Mouse (Mus musculus) neural tube, embryonic 10.5 days (tissue): Measurements from ENCODE around the gene Iqschfp.

ENCODE experiments used
- DNase-seq: peaks from one replicate; pipeline ENCODE4 v3.0.0-alpha.2; 2017; ENCODE audit warnings: low spot score; ENCODE audit errors: extremely low spot score

The Iqschfp gene

DNA sequence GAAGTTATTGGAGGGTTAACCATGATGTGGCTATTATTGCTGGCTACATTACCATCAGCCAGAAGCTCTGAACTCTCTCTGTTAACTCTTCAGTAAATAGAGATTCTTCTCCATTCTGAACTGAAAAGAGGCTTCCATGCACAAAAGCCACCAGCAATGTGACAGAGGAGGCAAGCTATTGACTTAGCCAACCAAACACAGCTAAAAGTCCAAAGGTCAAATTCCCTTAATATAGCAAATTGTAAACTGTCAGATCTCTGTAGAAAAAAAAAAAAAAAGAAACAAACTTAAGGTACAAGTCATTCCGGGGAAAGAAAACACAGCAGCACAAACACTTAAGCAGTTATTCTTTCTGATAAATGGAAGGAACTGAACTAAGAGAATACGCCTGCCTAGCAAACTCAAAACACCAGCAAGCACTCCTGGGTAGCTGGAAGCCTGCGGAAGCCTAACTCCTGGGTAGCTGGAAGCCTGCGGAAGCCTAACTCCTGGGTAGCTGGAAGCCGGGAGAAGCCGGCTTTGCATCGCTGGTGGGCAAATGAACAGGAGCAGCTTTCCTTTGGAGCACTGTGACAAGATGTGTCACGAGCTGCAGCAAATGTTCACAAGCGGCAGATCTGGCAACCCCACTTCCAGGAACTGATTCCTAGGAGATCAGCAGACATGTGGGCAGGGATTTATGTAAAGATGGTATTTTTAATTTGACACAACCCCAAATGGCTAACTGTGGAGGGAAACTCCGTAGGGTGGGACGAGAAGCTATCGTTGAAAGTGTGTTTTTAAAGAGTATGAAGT is 701.2 kb downstream of the Iqschfp start:
- DNase-seq, result no peak

DNA sequence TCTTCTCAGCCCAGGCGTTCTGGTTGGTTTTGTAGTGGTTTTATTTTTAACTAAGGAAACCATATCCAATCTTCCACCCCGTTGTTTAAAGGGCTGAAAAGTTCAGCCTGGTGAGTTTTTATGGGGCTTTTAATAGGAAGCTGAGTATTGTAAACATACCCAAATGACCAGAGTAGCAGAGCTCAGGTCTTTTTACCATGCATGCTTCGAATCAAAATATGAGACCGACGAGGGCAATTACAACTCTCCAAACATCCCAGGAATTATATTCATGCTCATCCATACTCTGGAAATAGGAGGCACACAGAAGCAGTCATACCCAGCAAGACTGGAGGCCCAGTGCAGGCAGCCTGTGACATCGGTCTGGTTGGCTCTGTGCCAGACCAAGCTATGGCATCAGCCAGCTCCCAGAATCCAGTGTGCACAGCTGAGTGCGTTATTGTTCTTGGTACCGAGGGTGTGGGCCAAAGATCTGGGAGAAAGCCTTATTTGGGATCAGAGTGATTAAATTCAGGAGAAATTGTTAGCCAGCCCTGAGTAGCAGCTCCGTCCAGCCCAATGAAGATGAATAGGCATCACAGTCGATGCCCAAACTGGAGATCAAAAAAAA is 703.4 kb downstream of the Iqschfp start:
- no peak for DNase-seq

DNA sequence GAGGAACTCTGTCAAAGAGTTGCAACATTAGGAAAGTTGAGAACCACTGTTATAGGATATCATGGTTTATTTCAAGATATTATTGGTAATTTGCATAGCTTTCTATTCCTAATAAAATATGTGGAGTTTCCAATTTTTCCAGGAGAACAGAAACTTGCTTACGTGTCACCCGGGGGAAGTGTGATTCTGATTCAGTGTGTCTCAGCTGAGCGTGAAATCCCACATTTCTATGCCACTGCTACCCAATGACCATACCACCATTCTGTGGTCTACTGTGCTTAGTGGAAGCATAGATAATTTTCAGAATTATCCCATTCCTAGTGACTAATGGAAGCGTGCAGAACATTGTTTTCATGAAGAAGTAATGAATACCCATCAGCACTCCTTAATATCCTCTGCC is 704.9 kb downstream of the Iqschfp start:
- DNase-seq, result no peak

DNA sequence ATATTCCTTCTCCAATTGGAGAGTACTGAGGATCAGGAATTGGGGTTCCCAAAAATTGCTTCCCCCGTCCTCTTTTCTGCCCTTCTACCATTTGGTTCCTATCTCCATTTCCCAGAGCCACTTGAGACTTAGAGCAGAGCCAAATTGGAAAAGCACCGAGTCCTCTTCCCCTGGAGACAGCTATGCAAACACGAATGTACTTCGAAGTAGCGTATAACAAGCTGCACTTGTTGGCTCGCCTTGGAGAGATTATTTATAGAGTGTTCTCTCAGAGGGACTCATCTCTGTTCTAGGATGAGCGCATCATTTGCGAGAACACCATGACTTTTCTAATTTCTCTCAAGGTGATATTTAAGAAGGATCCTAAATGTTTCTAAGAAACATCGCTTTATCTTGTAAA is 710.9 kb downstream of the Iqschfp start:
- no peak for DNase-seq

DNA sequence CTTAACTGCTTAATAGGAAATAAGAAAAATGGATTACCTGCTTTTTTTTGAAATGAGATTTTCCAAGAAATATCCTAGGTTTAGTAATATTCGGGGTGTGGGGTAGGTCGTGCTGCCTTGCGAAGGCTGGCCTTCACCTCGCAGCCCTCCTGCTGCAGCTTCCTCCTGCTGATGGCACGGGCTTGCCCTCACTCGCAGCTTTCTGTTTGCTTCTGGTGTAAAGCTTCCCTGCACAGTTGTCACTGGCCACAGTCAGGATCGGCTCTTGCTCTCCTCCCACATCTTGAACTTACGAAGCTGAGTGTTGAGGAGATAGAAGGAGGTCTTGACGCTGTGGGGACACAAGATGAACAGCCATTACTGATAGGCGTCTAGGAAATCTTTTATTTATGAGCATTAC is 712.4 kb downstream of the Iqschfp start:
- DNase-seq, result no peak

DNA sequence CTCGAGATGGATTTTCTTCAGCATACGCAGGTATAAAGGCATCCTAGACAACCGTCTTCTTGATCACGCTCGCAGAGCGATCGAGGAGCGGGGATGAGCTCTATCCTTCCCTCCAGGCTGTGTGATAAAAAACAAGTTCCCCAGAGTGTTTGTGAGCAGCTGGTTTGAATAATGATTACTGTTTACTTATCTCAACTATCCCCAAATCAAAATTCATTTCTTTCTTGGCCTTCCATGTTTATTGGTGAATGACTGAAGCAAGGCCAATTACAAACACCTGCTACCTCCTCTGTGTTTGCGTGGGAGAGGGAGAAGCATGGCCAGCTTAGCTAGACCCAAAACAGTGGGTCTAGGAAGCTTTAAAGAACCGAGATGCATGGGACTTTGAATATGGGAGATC is 712.9 kb downstream of the Iqschfp start:
- DNase-seq, result no peak

DNA sequence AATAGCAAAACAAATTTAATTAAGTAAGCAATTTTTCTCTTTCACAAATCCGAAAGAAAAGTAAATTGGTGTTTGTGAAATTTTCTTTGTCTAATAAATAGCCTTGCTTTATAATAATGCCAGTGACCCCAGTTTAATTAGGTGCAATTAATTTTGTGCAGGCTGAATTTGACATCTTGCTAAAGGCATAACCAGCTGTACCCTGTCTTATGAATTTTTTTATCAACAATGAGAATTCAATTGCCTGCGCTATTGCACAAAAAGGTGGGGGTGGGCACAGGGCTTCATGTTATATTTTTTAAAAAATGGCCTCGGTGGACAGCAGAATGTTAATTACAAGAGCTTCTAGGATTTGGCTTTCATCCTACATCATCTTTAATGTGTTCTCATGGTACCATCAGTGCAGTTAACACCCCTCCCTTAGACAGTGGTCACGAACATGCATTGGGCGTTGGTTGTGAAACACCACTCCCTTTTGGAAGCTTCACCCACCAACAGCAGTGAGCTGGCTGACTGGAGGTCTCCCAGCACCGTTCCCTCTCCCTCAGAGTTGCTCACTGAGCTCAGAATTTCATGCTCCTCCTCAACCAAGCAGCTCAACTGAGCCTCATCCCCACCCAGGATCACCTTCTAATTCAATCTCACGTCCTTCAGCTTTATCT is 714.0 kb downstream of the Iqschfp start:
- no peak for DNase-seq

DNA sequence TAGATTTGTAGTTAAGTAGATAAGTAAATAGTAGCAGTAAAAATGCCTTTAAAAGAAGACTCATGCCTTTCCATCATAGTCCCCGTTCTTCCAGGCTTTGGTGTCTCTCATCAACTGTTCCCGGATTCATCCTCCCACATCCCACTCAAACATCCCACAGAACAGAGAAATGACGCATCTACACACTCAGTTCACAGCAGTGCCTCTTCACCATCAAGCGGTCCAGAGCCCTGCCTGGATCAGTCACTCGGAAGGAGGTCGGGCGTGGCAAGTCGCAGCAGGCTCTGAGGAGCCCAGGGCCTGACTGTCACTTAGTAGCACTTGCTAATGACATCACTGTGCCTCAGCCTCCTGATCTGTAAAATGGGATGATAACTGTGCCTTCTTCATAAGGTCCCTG is 714.7 kb downstream of the Iqschfp start:
- no peak for DNase-seq

DNA sequence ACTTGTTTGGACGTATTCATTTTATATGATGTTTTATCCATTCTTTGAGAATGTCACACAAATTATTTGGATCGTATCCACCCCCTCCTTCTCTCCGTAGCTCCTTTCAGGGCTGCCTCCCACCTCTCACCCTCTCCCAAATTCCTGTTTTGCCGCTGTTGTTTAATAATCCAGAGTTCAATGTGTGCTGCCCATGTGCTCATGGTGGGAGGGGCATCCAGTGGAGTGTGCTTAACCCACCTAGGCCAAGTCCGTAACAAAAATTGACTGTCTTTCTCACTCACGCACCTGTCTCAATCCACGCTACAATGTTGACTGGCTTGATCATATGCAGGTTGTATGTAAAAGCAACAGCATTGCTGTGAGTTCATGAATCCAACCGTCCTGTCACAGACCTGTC is 715.3 kb downstream of the Iqschfp start:
- no peak for DNase-seq

DNA sequence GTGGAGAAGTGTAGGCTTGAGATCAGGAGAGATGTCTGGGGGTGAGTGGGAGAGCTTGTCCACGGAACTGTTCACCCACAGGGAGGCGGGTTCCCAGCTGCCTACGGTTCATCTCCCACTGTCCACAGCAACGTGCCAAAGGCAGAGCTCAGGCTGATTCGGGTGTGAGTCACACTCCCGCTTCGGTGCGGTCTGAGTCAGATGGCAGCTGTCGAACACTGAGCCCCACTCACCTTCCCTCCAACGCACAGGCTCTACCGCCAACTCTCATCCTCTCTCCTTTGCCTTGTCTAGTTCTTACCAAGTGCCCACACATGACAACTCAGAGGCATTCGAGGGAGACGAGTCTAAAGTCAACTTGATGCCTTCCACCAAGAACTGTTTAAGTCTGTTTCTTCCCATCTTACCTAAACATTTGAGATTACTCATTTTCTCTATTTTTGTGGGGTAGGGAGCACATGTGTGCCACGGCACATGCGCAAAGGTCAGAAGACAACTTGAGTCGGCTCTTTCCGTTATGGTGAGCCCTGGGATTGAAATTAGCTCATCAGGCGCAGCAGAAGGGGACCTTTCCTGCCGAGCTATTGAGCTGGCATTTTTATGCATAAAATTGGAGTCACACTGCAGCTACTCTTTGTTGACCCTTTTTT is 716.9 kb downstream of the Iqschfp start:
- DNase-seq, result no peak

DNA sequence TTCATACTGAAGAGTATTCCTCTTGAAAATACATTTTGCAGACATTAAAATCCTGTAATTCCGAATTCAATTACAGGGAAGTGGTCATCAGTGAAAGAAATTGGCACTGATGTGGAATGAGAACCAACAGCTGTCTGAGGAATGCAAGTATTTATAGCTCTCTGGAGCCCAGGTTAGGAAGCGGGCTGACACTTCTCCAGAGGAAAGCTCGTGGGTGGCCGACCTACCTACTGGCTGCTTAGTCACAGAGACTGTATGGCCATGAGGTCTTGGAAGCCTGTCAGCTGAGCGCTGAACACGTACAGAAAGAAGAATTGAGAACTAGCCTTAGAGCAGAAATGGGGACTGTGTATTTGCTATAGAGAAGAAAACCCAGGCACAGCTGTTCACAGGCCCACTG is 718.0 kb downstream of the Iqschfp start:
- no peak for DNase-seq

DNA sequence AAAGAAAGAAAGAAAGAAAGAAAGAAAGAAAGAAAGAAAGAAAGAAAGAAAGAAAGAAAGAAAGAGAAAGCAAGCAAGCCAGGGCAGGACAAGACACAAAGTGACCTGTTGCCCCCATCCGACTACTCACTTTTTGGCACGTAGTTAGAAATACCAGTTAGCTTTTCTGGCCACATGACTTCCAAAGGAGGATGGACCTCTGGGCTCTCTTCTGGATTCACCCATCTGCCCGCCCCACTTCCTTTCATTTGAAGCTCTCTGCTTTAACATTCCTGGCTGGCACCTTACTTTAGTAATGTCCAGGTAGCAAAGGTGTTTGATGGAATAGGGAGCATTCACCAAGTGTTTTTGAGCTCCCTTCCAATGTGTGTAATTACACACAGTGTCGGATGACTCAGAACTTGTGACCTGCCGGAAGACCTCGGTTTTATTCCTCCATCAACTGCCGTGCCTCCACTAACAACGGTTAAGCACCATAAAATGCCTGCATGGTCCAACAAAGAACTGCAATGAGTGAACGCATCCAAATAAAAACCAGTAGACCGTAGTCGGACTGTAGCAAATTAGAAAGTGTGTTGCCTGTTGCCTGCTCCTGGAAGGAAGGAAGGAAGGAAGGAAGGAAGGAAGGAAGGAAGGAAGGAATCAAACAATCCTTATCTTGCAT is 718.7 kb downstream of the Iqschfp start:
- no peak for DNase-seq

DNA sequence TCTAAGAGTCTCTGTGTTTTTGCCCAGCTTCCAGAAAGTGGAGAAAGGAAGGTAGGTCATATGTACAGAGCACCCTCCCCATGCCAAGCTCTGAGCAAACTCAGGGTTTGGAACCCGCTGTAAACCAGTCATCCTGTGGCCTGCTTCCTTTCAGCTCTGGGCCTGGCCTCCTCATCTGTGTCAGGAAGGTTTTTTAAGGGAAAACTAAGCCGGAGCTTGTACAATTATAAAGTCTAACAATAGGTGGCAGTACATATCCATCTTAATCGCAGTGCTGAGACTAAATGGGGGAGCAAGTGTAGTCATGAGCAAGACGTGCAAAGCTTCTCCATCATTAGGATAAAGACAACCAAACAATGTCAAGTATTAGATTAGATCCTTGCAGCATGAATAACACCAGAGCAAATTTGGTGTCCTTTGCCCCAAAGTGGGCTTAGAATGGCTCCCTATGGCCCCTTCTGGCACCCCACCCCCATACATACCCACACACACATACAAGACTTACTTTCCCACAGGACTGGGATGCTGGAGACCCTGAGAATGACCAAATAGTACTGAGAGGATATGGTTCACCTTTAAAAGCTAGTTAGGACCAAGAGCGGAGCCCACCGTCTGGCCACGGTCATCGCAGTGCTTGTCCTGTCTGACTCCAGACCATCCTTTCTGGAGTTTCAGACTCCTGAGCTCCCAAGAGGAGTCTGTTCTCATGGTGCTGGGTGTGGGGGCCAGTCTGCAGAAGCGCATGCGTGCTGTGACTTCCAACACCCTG is 723.2 kb downstream of the Iqschfp start:
- no peak for DNase-seq

DNA sequence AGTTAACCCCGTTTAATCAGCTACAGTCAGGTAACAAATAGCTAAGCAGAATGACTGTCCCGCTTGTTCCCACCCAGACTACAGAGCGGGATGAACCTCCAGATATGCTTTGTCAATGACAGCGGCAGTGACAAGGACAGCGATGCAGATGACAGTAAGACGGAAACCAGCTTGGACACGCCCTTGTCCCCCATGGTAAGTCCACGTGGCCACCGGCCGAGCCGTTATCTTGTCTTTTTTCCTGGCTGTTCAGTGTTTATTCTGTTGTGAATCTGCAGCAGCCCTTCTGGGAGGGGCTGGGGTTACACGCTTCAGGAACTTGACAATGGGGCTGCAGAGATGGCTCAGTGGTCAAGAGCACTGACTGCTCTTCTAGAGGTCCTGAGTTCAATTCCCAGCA is 724.3 kb downstream of the Iqschfp start:
- no peak for DNase-seq

DNA sequence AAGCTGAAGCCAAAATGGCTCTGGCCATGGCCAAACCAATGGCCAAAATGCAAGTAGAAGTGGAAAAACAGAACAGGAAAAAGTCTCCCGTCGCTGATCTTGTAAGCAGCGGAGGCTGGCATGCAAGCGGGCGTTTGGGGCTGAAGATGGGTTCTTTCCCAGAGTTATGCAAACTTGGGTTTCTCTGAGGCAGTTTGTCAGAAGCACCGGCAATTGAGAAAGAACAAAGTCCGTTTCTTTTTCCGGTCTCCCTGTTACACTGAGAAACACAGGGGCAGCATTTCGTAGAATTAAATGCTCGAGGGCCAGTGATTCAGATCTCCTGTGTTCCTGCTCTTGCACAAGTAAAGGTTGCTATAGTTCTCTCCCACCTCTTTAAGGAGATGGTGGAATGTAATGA is 725.7 kb downstream of the Iqschfp start:
- no peak for DNase-seq

DNA sequence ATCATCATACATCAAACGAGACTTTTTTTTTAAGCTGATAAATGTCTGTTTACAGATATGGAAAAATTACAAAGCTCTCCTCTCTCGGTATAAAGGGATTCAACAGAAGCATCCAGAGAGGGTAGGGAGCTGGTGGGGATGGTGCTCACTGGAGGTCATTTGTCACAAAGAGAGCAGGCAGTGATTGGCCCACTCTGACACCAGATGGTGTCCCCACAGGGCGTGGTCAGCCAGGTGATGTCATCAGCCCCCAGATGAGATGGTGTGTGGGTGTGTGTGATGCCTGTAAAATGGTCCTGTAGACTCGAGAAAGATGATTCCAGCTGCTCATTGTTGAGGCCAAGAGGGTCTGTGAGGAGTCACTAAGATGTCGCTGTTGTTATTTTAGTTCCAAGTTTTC is 727.1 kb downstream of the Iqschfp start:
- no peak for DNase-seq

DNA sequence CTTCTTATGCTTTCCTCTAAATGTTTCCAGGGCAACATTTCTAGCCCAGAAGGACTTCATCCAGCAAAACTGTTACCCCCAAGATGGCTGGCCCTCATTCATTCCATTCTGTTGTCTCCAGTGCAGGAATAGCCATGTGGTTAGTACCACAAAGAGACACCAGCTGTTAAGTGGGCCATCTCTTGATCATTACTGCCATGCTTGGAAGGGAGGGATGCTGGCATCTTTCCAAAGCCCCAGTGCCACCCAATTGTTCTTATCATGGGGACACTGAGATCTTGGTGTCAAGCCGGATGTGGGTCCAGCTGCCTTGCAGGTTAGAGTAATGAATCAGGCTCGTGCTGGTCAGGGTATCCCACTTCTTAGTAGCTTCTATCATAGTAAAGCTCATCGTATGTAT is 729.9 kb downstream of the Iqschfp start:
- DNase-seq, result no peak

DNA sequence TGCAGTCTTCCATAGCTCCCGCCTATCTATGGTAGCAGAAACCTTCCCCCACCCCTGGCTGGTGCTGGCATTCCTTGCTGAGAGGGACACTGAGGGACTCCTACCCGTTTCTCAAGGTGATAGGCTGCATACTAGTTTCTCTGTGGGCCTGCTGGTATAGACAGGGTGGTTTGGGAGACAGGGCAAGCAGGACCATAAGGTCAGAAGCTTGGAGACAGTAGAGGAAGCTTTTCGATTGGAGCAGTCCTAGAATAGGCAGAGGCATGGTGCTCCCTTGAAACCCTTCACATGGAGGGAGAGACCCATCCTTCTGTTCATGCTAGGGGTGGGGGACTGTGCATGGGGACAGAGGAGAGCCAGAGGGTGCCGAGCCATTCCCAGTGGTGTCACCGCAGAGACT is 731.0 kb downstream of the Iqschfp start:
- no peak for DNase-seq

DNA sequence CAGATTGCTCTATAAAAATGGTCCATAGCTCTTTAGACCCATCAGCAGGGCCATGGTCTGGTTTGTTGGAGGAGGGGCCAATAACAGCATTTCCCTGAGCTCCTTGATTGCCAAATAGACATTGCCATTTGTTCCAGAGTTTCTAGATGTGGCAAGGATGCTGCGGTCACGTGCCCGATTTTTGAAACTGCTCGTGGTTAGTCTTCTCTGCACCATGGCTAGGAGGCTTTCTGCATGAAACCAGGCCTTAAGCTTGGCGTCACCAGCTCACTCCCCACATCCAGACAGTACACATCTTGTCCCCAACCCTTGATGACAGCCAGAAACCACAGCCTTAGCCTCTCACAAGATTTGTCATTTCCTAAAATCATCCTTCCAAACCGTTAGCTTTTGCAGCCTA is 732.4 kb downstream of the Iqschfp start:
- DNase-seq, result no peak

DNA sequence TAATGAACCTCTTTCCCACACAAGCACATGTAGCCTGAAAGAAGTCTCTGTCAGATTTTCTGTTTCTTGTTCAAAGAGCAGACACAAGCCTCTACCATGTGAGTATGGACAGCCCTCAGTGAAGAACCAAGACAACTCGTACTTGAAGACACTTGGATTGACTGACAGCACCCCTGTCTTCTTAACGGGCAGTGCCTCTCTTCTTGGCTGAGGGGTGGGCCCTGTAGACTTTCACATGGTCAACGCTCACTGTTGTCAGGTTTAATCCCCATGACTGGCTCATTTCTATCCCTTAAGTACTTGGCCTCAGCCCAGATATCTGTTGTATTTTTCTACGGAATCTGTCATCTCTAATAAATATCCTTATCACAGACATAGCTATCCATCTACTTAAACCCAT is 738.2 kb downstream of the Iqschfp start:
- DNase-seq, result no peak

DNA sequence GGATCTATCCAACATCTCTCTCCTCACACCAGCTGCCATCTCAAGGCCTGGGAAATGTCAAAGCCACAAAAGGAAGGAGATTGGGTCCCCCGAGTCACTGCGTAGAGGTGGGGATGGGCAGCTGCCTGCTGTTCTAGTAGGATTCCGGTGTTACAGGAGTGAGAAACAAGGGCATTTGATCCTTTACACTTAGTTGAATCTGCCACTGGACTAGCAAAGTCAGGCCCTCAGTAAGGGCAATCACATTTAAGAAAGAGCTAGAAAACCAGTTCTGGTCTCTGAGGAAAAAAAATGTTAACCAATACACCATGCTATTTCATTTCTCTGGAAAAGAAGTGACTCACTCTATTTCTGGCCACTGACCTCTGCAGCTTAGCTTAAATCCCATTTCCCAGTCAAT is 738.8 kb downstream of the Iqschfp start:
- no peak for DNase-seq
